Mouse (Mus musculus): ENCODE measurements around the gene Hand1. TPM values are rescaled to one million over a fixed set of nuclear protein-coding genes. Genes with fewer than 3 reads are reported as not detected.

Gene Hand1
- polyA plus RNA-seq, 1 experiment from 2014 or later: not detected

GRCm38 (mm10) chr11:57779824-57780223 lies 52.8 kb downstream of the Hand1 start:
- 0 out of 2 replicates have a peak, but pooled peaks cover 4% of the 10 kb centered on the region for H3K4me1 ChIP-seq (ENCODE audit: control insufficient read depth, insufficient read depth, low read length)
- H3K9ac ChIP-seq (replicated peaks; ENCODE audit: low read length): no peak overlapping the region
- DNase-seq: no peak
- ATAC-seq (ENCODE audit: low FRiP score, low TSS enrichment): no peak
- H3K4me3 ChIP-seq (replicated peaks; ENCODE audit: low read depth, low read length): no peak overlapping the region
- H3K36me3 ChIP-seq (ENCODE audit: control insufficient read depth, insufficient read depth, low read length): peaks cover 11% of the 10 kb centered on the region; the same call in 1 of the 2 replicates
- no peaks in the 10 kb centered on the region for H3K27me3 ChIP-seq (ENCODE audit: control insufficient read depth, insufficient read depth, low read length)
- no peaks in the 10 kb centered on the region for H3K9me3 ChIP-seq (ENCODE audit: control insufficient read depth, low read length)
- no peak overlapping the region for H3K27ac ChIP-seq (replicated peaks; ENCODE audit: low read depth, low read length)
- 90% methylated on average over 14 of the region's 14 CpGs for WGBS
- no peak overlapping the region for H3K4me2 ChIP-seq (ENCODE audit: low read length)

Other genes with a start within 250 kb of the Hand1 start
- gene Galnt10, start 187.4 kb downstream of the Hand1 start, polyA plus RNA-seq (2014; fragmentation: Nextera tagmentation; extraction: Ambion mirVana): 10.1 and 11.6 TPM in 2 replicates
- gene Sap30l, start 31.2 kb downstream of the Hand1 start, polyA plus RNA-seq (2014; fragmentation: Nextera tagmentation; extraction: Ambion mirVana): 12.0 and 13.1 TPM in 2 replicates
- 19.1 and 19.6 TPM in 2 replicates for gene Larp1, start 176.2 kb upstream of the Hand1 start, polyA plus RNA-seq (2014; fragmentation: Nextera tagmentation; extraction: Ambion mirVana)

Measured in midbrain, embryonic 14.5 days (tissue).